Comparison of ENCODE assay signal across 8 mouse cellular contexts in genomic region chr10:60816872-60817648, GRCm38 (mm10). TPM values are rescaled to one million over a fixed set of nuclear protein-coding genes. Genes with fewer than 3 reads are reported as not detected.
DNase-seq lines count a peak whose midpoint lies in the region; ATAC-seq and TF ChIP-seq lines count a peak whose summit lies in the region.

No protein-coding gene starts in this region.

- no peak overlapping the region for H3K4me2 ChIP-seq in forebrain, embryonic 12.5 days
- H3K4me2 ChIP-seq in lung, embryonic 14.5 days: 0 out of 2 replicates have a peak overlapping the region, but pooled peaks have one; percentile 23

- peak; percentile 82 for DNase-seq in NIH3T3 (ENCODE audit: low read depth)
- peak; percentile 68 to 75 for DNase-seq in layer of hippocampus, adult 2 months (ENCODE audit: low spot score in 2 of 2)
- DNase-seq in lung, embryonic 14.5 days: peak; percentile 81
- peak; percentile 78 for DNase-seq in right cerebral cortex, adult 18-20 months
- DNase-seq in yolk sac, embryonic 10.5 days (ENCODE audit: low spot score): no peak

- H3K9me3 ChIP-seq in forebrain, embryonic 12.5 days: no peaks in the 10 kb centered on the region
- no peaks in the 10 kb centered on the region for H3K9me3 ChIP-seq in lung, embryonic 14.5 days (ENCODE audit: low read depth, low read length)

- peak; percentile 39; the same call in 1 of the 2 replicates for ATAC-seq in forebrain, embryonic 12.5 days (ENCODE audit: low FRiP score)
- ATAC-seq in hematopoietic stem cell, adult 5-6 weeks (replicated peaks in 1 of 2; ENCODE audit: insufficient read depth in 1 of 2, low FRiP score in 2 of 2, low TSS enrichment in 1 of 2, low read depth in 1 of 2, poor library complexity in 2 of 2, severe bottlenecking in 2 of 2): peak; percentile 95 to 96
- peak; percentile 16; the same call in 1 of the 2 replicates for ATAC-seq in lung, embryonic 14.5 days (ENCODE audit: insufficient read depth)

- no peaks in the 10 kb centered on the region for H3K36me3 ChIP-seq in forebrain, embryonic 12.5 days (replicated peaks)
- no peaks in the 10 kb centered on the region for H3K36me3 ChIP-seq in lung, embryonic 14.5 days (ENCODE audit: insufficient read depth)

- H3K27ac ChIP-seq in bone marrow, adult 2 months (ENCODE audit: control insufficient read depth, insufficient read depth, low read depth, low read length, poor library complexity): no peak overlapping the region
- H3K27ac ChIP-seq in forebrain, embryonic 12.5 days: peak overlapping the region; percentile 63
- H3K27ac ChIP-seq in layer of hippocampus, adult 2 months: peak overlapping the region; percentile 83
- peak overlapping the region; percentile 96 for H3K27ac ChIP-seq in lung, embryonic 14.5 days (ENCODE audit: low read depth)

- peaks cover 23% of the 10 kb centered on the region for H3K27me3 ChIP-seq in forebrain, embryonic 12.5 days
- H3K27me3 ChIP-seq in lung, embryonic 14.5 days (ENCODE audit: insufficient read depth, low read length): no peaks in the 10 kb centered on the region

- TF ChIP-seq CTCF in bone marrow, adult 2 months (IDR thresholded peaks at IDR 0.05; ENCODE audit: control insufficient read depth, insufficient read depth, low read length): no peak
- TF ChIP-seq CTCF in layer of hippocampus, adult 2 months (conservative IDR thresholded peaks at IDR 0.05): no peak
- TF ChIP-seq CTCF in lung, embryonic 14.5 days (IDR thresholded peaks at IDR 0.05; ENCODE audit: low read depth): no peak

- peaks cover 2% of the 10 kb centered on the region for H3K4me1 ChIP-seq in bone marrow, adult 2 months (ENCODE audit: control insufficient read depth, insufficient read depth, low read length)
- H3K4me1 ChIP-seq in forebrain, embryonic 12.5 days: peaks cover 66% of the 10 kb centered on the region
- H3K4me1 ChIP-seq in lung, embryonic 14.5 days (ENCODE audit: insufficient read depth): peaks cover 65% of the 10 kb centered on the region

- 30% methylated on average over 14 of the region's 14 CpGs for WGBS in bone marrow, adult 2 months
- 46% methylated on average over 14 of the region's 14 CpGs for whole genome bisulfite sequencing in forebrain, embryonic 12.5 days
- 16% methylated on average over 14 of the region's 14 CpGs for WGBS in lung, embryonic 14.5 days

- TF ChIP-seq POLR2A in bone marrow, adult 2 months (IDR thresholded peaks at IDR 0.05; ENCODE audit: borderline replicate concordance, control insufficient read depth, low read depth, low read length): peak; percentile 14; the same call in 1 of the 2 replicates

- H3K4me3 ChIP-seq in bone marrow, adult 2 months (replicated peaks; ENCODE audit: control insufficient read depth, low read depth, low read length): no peak overlapping the region
- H3K4me3 ChIP-seq in forebrain, embryonic 12.5 days (replicated peaks): no peak overlapping the region
- no peak overlapping the region; the same call in 1 of the 2 replicates for H3K4me3 ChIP-seq in layer of hippocampus, adult 2 months
- no peak overlapping the region for H3K4me3 ChIP-seq in lung, embryonic 14.5 days (ENCODE audit: low read depth, low read length)

- H3K9ac ChIP-seq in forebrain, embryonic 12.5 days: no peak overlapping the region
- H3K9ac ChIP-seq in lung, embryonic 14.5 days: no peak overlapping the region

RNA-seq across cellular contexts. Expression of gene Unc5b, which starts 14.3 kb away (rescaled TPM):
- polyA plus RNA-seq in bone marrow, adult 2 months (2011; ENCODE audit: insufficient read depth, insufficient read length, low replicate concordance, missing spikeins): 0.84 and 1.1 TPM in 2 replicates
- 3.6 and 4.7 TPM in 2 replicates for polyA plus RNA-seq in forebrain, embryonic 12.5 days (2016; fragmentation: Nextera tagmentation; extraction: Ambion mirVana)
- total RNA-seq in hematopoietic stem cell, adult 5-6 weeks (2017): 0.25 TPM in 1 of 2 replicates, not detected in the other
- total RNA-seq in layer of hippocampus, adult 2 months (2021): 10 to 100 TPM; 10.7 to 11.2 TPM
- polyA plus RNA-seq in lung, embryonic 14.5 days (2014; fragmentation: Nextera tagmentation; extraction: Ambion mirVana): 6.6 TPM in 2 replicates

Comparison
In these comparisons a context has a peak if more than half of its experiments do, and no peak if none do; other contexts are left out.
1. ATAC-seq: peak in every context shown above with its lines; median percentile 96 in hematopoietic stem cell, adult 5-6 weeks; 39 in forebrain, embryonic 12.5 days; 16 in lung, embryonic 14.5 days.